Mouse (Mus musculus) limb, embryonic 13.5 days (tissue): Measurements from ENCODE around the gene Lrp2bp. TPM values are rescaled to one million over a fixed set of nuclear protein-coding genes. Genes with fewer than 3 reads are reported as not detected.

Experiments
- ATAC-seq: fragments of 200-750 bp; cut with Nextera tagmentation; 2 replicates; pipeline ENCODE4 v1.8.0; 2017; ENCODE audit warnings: low read depth, moderate number of reproducible peaks, moderate TSS enrichment; ENCODE audit not compliant: low FRiP score
- H3K27ac ChIP-seq: fragments of 300-500 bp; sonication (generic); 2 replicates; pipeline ENCODE4 v1.5.1; 2015; ENCODE audit warnings: inconsistent platforms, mild to moderate bottlenecking, moderate library complexity
- H3K27me3 ChIP-seq: fragments of 300-500 bp; sonication (generic); 2 replicates; pipeline ENCODE4 v1.6.1; 2015; ENCODE audit warnings: mild to moderate bottlenecking, inconsistent platforms
- H3K36me3 ChIP-seq: fragments of 300-500 bp; sonication (generic); 2 replicates; pipeline ENCODE4 v1.6.1; 2015; ENCODE audit warnings: inconsistent platforms, mild to moderate bottlenecking, moderate library complexity
- H3K4me1 ChIP-seq: fragments of 300-500 bp; sonication (generic); 2 replicates; pipeline ENCODE4 v1.6.1; 2015; ENCODE audit warnings: inconsistent platforms
- H3K4me2 ChIP-seq: fragments of 300-500 bp; sonication (generic); replicated peaks from 2 replicates; pipeline ENCODE4 v1.6.1; 2015; ENCODE audit warnings: inconsistent platforms, mild to moderate bottlenecking, moderate library complexity
- H3K4me3 ChIP-seq: fragments of 300-500 bp; sonication (generic); 2 replicates; pipeline ENCODE4 v1.5.1; 2015; ENCODE audit warnings: moderate library complexity, mild to moderate bottlenecking, inconsistent platforms
- H3K9ac ChIP-seq: fragments of 300-500 bp; sonication (generic); 2 replicates; pipeline ENCODE4 v1.6.1; 2015; ENCODE audit warnings: mild to moderate bottlenecking, inconsistent platforms
- H3K9me3 ChIP-seq: fragments of 300-500 bp; sonication (generic); 2 replicates; pipeline ENCODE4 v1.6.1; 2016; ENCODE audit warnings: inconsistent platforms
- WGBS: fragments of 180-500 bp; shearing (Covaris S2); methylation state at CpG from one replicate; pipeline ENCODE4 v1.1.7; 2015; 5-methylcytosine and 5-hydroxymethylcytosine counted together
- polyA plus RNA-seq: library from polyadenylated mRNA; unstranded; fragments of >200 nt; fragmentation: Nextera tagmentation; extraction: Ambion mirVana; gene quantifications from 2 replicates; pipeline ENCODE4 v1.2.1, GENCODE M21; 2015

Gene Lrp2bp
- polyA plus RNA-seq, 1 experiment from 2014 or later: 0.28 TPM

DNA sequence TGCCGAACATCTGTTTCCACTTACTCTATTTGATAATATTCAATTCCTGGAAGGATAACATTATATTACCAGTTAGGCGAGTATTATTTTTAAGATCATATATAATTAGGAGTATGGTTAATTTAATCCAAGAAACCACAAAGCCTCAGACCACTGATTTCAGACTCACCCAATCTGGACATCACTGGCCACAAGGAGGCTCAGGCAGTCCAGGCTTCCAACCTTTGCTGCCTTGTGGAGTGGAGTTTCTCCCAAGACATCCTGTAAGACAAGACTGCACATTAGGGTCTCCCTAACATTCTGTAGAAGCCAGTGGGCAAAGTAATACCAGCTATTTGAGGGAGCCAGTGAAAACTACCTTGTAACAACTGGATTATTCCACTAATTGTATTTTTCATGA is 875 bp upstream of the Lrp2bp start:
- H3K27me3 ChIP-seq: no peaks in the 10 kb centered on the region
- no peak overlapping the region for H3K27ac ChIP-seq
- H3K9ac ChIP-seq: no peak overlapping the region
- no peaks in the 10 kb centered on the region for H3K9me3 ChIP-seq
- H3K4me1 ChIP-seq: peaks cover 14% of the 10 kb centered on the region
- 77% methylated on average over 2 of the region's 2 CpGs for WGBS
- no peak overlapping the region for H3K4me3 ChIP-seq
- H3K4me2 ChIP-seq: peak overlapping the region; percentile 87
- peaks cover 30% of the 10 kb centered on the region for H3K36me3 ChIP-seq
- ATAC-seq: no peak

DNA sequence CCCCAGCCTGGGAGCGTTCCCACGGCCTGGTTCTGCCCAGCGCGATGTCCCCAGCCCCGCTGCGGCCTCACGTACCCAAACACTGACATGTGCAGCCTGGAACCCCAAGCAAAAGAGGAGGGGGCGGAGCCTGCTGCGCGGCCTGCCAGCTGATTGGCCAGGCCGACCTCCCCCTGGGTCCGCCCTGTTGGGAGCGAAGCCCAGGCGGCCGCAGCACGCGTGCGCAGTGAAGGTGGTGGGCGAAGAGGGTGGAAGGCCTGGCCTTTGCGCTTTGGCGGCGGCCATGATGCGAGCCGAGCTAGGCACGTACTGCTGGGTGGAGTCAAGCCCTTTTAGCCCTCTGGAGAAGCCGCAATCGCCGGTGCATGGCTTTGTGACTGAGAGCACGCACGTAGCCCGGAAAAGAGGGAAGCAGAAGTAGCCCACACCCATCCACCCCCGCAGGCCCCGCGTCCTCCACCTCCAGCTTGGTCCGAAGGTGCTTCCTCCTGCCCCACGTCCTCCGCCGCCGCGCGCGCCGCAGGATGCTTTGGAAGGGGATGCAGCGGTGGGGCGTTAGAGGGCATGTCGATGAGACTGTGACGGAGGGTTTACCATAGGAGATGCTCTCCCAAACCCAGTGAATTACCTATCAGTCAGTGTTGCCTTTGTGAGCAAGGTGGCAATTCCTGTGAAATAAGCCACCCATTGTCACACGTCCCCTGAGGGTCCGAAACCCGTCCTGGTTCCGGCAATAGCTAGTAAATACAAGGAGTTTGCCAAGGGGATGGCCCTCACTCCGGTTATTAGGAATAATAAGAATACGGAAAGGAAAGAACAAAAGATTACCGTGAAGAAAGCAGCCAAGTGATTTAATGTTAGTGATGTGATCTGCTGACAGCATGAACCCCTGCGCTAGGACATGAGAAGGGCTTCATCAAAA is 942 bp downstream of the Lrp2bp start:
- ATAC-seq: peak; percentile 99
- Histone ChIP-seq H3K27me3 (no peaks in the 10 kb centered on the region), H3K4me2 (peak overlapping the region; percentile 87), H3K9me3 (no peaks in the 10 kb centered on the region), H3K36me3 (peaks cover 23% of the 10 kb centered on the region), H3K9ac (peak overlapping the region; percentile 88), H3K4me1 (peaks cover 14% of the 10 kb centered on the region), H3K4me3 (peak overlapping the region; percentile 55), H3K27ac (peak overlapping the region; percentile 97)
- 6% methylated on average over 55 of the region's 55 CpGs for WGBS

DNA sequence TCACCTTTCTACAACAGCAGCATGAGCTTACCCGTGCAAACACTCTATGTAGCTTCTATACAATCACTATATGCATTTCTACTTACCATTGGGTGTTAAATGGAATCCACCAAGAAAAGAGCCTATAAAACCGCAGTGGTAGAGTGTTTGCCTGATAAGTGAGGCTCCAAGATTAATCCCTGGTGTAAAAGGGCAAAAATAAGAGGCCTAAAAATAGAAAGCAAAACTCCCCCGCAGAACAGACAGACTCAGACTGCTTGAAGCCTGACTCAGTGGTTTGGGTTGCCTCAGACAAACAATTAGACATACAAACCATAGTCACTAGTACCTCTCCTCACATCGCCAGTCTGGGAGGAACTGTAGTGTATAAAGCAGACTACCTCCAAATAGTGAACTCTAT is 6.5 kb downstream of the Lrp2bp start, which contains the start of gene Ankrd37:
Gene Ankrd37, minus strand, starts transcription at position 112 of the 400 bp plus-strand sequence.
- no peaks in the 10 kb centered on the region for H3K9me3 ChIP-seq
- no peak within 1 kb of the TSS for H3K4me2 ChIP-seq
- H3K4me3 ChIP-seq: no peak within 1 kb of the TSS
- H3K27ac ChIP-seq: no peak within 1 kb of the TSS
- H3K27me3 ChIP-seq: no peaks in the 10 kb centered on the region
- no peak within 1 kb of the TSS for H3K9ac ChIP-seq
- H3K4me1 ChIP-seq: peaks cover 5% of the 10 kb centered on the region
- 75% methylated on average over 4 of the region's 4 CpGs for WGBS
- H3K36me3 ChIP-seq: no peaks in the 10 kb centered on the region
- ATAC-seq: no peak

DNA sequence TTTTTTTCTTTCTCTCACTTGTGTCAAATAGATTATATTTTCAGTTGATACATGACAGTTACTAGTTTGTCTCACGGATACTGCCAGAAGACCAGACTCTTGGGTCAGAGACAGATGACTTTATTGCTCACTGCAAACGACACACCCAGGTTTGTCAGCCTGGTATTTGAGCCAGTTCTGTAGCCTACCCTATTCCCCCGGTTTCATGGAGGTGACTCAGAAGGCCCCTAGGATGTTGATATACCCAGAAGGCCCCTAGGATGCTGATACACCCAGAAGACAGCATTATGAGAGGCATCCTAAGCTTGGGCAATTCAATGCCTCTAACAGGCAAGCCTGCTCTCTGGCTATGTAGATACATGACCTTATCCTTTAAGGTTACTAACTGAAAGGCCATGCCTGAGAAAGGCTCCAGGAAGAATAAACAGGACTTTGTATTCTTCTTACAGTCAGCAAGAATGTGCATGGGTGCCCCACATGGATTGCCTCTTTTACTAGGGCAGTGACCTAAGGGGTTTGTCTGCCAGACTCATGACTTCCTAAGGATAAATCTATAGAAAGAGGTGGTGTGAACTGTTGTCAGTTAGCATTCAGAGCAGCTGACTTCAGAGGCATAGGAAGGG is 8.1 kb downstream of the Lrp2bp start:
- H3K4me1 ChIP-seq: peaks cover 14% of the 10 kb centered on the region
- no peak overlapping the region for H3K4me3 ChIP-seq
- no peaks in the 10 kb centered on the region for H3K36me3 ChIP-seq
- 37% methylated on average over 3 of the region's 3 CpGs for WGBS
- no peak overlapping the region for H3K4me2 ChIP-seq
- ATAC-seq: no peak
- H3K9ac ChIP-seq: no peak overlapping the region
- H3K9me3 ChIP-seq: no peaks in the 10 kb centered on the region
- no peaks in the 10 kb centered on the region for H3K27me3 ChIP-seq
- no peak overlapping the region for H3K27ac ChIP-seq

DNA sequence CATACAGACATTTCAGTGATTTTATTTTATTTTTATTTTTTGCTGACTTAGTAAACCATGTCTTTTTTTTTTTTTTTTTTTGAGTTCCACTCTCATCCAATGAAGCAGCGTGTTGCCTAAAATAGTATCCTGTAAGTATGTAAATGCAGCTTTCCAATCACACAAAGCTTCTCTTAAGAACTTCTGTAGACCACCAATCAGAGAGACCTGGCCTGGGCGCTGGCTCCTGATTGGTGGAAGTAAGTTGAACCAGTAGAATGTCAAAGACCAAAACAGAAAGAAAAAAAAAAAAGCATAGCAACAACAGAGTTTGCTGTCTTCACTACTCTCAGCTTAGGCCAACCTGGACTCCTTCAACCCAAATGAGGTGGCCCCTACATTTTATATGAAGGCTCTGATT is 11.2 kb downstream of the Lrp2bp start:
- Histone ChIP-seq H3K36me3 (no peaks in the 10 kb centered on the region), H3K4me1 (peaks cover 14% of the 10 kb centered on the region), H3K9ac (no peak overlapping the region), H3K27me3 (no peaks in the 10 kb centered on the region), H3K4me3 (peak overlapping the region; percentile 22), H3K9me3 (no peaks in the 10 kb centered on the region), H3K27ac (no peak overlapping the region), H3K4me2 (peak overlapping the region; percentile 54)
- WGBS: 57% methylated on average over 2 of the region's 2 CpGs
- ATAC-seq: 0 out of 2 replicates have a peak, but pooled peaks have one; percentile 19

DNA sequence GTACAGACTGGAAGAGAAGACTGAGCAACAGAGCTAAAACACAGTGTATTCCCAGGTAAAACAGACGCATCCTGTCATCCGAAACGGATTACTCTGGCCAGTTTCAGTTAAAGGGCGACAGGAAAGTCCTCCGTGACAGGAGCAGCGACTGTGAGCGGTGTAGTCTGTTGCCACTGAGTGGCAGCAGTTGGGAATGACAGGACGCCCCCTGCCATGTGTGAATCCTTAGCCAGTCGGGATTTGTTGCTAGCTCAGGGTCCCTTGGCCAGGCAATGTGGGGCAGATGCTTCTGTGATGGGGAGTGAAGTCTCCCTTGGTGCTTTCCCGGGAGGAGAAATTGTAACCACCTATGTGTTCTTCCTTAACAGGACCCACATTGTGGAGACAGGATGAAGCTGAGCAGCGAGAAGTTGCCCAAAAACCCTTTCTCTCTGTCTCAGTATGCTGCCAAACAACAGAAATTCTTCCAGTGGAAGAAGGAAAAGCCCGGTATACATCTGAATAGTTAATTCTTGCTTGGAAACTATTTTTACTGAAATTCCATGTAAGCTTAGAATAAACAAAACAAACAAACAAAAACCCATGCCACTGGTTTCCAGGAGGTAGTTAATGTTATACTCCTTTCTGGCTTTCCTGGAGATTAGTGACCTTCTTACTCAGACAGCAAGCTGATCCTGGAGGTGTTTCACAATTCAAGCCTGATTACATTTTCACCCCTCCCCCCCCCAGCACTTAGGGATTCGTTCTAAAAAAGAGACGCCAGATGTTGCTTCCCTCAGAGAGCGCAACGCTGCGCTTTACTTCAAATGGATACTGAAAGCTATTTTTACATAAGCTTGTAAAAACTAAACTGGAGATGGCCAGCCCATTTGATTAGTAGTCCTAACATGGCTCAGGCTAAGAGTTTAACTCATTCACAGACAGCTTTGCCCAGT is 11.9 kb downstream of the Lrp2bp start:
- H3K4me2 ChIP-seq: peak overlapping the region; percentile 54
- H3K36me3 ChIP-seq: no peaks in the 10 kb centered on the region
- H3K9me3 ChIP-seq: no peaks in the 10 kb centered on the region
- H3K27ac ChIP-seq: no peak overlapping the region
- ATAC-seq: 0 out of 2 replicates have a peak, but pooled peaks have one; percentile 40
- H3K4me3 ChIP-seq: peak overlapping the region; percentile 22
- 6% methylated on average over 17 of the region's 17 CpGs for WGBS
- H3K27me3 ChIP-seq: no peaks in the 10 kb centered on the region
- H3K9ac ChIP-seq: peak overlapping the region; percentile 45; the same call in 1 of the 2 replicates
- H3K4me1 ChIP-seq: peaks cover 14% of the 10 kb centered on the region

DNA sequence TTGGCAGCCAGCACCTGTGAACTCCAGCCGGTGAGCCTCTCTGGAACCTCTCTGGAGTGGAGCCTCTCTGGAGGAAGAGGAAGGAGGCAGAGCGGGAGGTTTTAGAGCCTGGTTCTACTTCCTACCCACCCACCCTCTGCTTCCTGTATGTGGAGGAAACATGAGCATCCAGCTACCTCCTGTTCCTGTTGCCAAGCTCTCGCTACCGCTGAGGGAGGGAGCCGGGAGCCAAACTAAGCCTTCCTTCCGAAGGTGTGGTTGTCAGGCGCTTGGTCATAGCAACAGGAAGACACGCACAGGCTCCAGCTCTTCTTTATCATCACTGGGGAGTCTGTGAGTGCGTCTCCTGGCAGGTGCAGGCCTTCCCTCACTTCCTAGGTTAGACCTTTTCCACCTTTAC is 23.1 kb downstream of the Lrp2bp start:
- ATAC-seq: no peak
- Histone ChIP-seq H3K27ac (no peak overlapping the region), H3K4me1 (peaks cover 7% of the 10 kb centered on the region; the same call in 1 of the 2 replicates), H3K4me2 (no peak overlapping the region), H3K36me3 (no peaks in the 10 kb centered on the region), H3K4me3 (no peak overlapping the region), H3K27me3 (no peaks in the 10 kb centered on the region), H3K9me3 (no peaks in the 10 kb centered on the region), H3K9ac (no peak overlapping the region)
- WGBS: 83% methylated on average over 9 of the region's 9 CpGs

DNA sequence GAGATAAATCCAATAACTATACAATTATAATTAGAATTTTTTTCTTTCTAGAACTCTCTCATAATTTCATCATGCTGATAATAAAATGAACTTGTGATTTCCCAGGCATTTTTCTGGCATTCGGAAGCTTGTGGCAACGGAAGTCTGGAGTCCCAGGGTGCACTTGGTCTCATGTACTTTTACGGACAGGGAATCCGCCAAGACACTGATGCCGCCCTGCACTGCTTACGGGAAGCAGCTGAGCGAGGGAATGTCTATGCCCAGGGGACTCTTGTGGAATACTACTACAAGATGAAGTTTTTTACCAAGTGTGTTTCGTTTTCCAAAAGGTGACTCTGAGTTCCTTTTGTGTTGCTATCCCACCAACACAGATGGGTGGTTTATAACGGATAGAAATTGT is 23.7 kb downstream of the Lrp2bp start:
- Histone ChIP-seq H3K27me3 (no peaks in the 10 kb centered on the region), H3K36me3 (no peaks in the 10 kb centered on the region), H3K4me1 (peaks cover 7% of the 10 kb centered on the region; the same call in 1 of the 2 replicates), H3K27ac (no peak overlapping the region), H3K9ac (no peak overlapping the region), H3K9me3 (no peaks in the 10 kb centered on the region), H3K4me3 (no peak overlapping the region), H3K4me2 (no peak overlapping the region)
- WGBS: 91% methylated on average over 9 of the region's 9 CpGs
- no peak for ATAC-seq

DNA sequence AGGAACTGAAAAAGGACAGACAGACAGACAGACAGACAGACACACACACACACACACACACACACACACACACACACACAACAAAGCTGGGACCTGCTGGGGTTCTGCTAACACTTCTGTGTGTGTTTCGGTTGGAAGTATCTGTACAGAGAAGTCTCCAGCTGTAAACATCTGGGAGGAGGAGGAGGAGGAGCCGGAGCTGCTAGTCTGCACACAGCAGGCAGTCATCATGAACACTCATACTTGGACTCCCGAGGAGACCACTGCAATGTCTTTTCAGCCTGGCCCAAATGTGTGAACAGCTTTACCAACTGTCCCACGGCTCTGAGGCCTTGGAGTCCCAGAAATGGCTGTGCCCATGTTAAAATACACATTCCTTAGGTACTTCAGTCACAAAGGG is 25.3 kb downstream of the Lrp2bp start:
- Histone ChIP-seq H3K36me3 (no peaks in the 10 kb centered on the region), H3K4me1 (peaks cover 7% of the 10 kb centered on the region; the same call in 1 of the 2 replicates), H3K4me3 (no peak overlapping the region), H3K4me2 (no peak overlapping the region), H3K27me3 (no peaks in the 10 kb centered on the region), H3K9me3 (no peaks in the 10 kb centered on the region), H3K9ac (no peak overlapping the region), H3K27ac (no peak overlapping the region)
- no peak for ATAC-seq
- WGBS: 40% methylated on average over 4 of the region's 4 CpGs

DNA sequence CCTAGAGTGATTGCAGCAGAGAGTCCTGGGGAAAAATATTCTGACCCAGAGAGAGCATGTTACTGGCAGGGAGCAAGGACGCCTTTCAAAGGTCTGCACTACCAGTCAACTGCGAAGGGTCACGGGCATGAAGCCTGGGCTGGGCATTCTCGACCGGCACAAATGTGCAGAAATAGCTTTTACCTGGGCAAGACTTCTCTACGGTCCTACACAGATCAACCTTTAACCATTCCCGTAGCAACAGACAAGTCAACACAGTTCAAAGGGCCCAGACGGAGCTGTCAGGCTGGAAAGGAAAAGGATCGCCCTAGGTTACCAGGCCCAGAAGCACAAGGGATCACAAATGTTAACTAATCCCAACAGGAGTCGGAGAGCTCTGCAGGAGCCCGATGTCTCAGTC is 37.1 kb downstream of the Lrp2bp start:
- Histone ChIP-seq H3K9ac (no peak overlapping the region), H3K9me3 (no peaks in the 10 kb centered on the region), H3K36me3 (peaks cover 29% of the 10 kb centered on the region), H3K27ac (no peak overlapping the region), H3K4me3 (no peak overlapping the region), H3K27me3 (no peaks in the 10 kb centered on the region), H3K4me2 (no peak overlapping the region), H3K4me1 (peaks cover 5% of the 10 kb centered on the region; the same call in 1 of the 2 replicates)
- ATAC-seq: no peak
- WGBS: 75% methylated on average over 11 of the region's 11 CpGs

DNA sequence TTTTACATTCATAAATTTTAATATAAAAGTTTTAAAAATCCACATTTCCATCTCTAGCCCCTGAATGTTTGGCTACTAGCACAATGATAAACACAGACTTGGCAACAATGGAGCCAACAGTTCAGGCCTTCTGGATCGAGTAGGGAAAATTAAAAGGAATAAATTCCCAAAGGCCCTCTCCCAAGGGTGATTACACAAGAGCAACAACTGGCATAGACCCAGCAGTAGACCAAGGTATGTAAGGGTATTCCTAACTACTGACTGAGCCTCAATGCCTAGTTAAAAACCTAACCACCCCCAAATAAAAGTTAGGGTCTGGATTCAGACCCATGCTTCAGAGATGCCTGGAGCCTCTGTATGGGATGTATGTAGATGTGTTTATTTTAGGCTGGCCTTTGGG is 40.6 kb downstream of the Lrp2bp start:
- H3K27ac ChIP-seq: no peak overlapping the region
- 63% methylated on average over 1 of the region's 1 CpGs for WGBS

More for the DNA sequence above, 40.6 kb downstream of the Lrp2bp start:
- Histone ChIP-seq H3K4me3 (no peak overlapping the region), H3K9me3 (no peaks in the 10 kb centered on the region), H3K4me2 (no peak overlapping the region), H3K4me1 (no peaks in the 10 kb centered on the region), H3K27me3 (no peaks in the 10 kb centered on the region), H3K36me3 (peaks cover 39% of the 10 kb centered on the region), H3K9ac (no peak overlapping the region)
- no peak for ATAC-seq
